Mouse (Mus musculus) liver, postnatal 0 days (tissue): ENCODE results near the gene Rpusd3.

Source experiments
- CTCF ChIP-seq: sonication (generic); IDR thresholded peaks from 2 replicates; pipeline ENCODE4 v1.5.1; 2016; ENCODE audit warnings: antibody characterized with exemption, low read depth
- EP300 ChIP-seq: IDR thresholded peaks from 2 replicates; pipeline ENCODE4 v1.6.1; 2016; ENCODE audit warnings: antibody characterized with exemption, low read depth, mild to moderate bottlenecking

GRCm38 (mm10) chr6:113468512-113468911 is 49.4 kb upstream of the Rpusd3 start:
- TF ChIP-seq CTCF (no peak), EP300 (no peak)
